8 mouse cellular contexts compared by ENCODE assay signal in genomic region chr9:123851062-123851712, GRCm38 (mm10). TPM values are rescaled to one million over a fixed set of nuclear protein-coding genes. Genes with fewer than 3 reads are reported as not detected.
DNase-seq lines count a peak whose midpoint lies in the region; ATAC-seq lines count a peak whose summit lies in the region.

No protein-coding gene starts in this region.

- peak overlapping the region; percentile 95 for H3K27ac ChIP-seq in limb, embryonic 13.5 days
- H3K27ac ChIP-seq in midbrain, embryonic 13.5 days, result peak overlapping the region; percentile 74
- H3K27ac ChIP-seq in stomach, embryonic 16.5 days (ENCODE audit: low read length), result peak overlapping the region; percentile 97

- H3K4me1 ChIP-seq in limb, embryonic 13.5 days, result peaks cover 12% of the 10 kb centered on the region
- H3K4me1 ChIP-seq in midbrain, embryonic 13.5 days (replicated peaks), result peaks cover 15% of the 10 kb centered on the region
- peaks cover 11% of the 10 kb centered on the region for H3K4me1 ChIP-seq in stomach, embryonic 16.5 days (ENCODE audit: control insufficient read depth, insufficient read depth, low read length)

- no peaks in the 10 kb centered on the region for H3K36me3 ChIP-seq in limb, embryonic 13.5 days
- H3K36me3 ChIP-seq in midbrain, embryonic 13.5 days, result no peaks in the 10 kb centered on the region
- H3K36me3 ChIP-seq in stomach, embryonic 16.5 days (ENCODE audit: control insufficient read depth, insufficient read depth, low read length), result no peaks in the 10 kb centered on the region

- peak overlapping the region; percentile 85 for H3K9ac ChIP-seq in limb, embryonic 13.5 days
- H3K9ac ChIP-seq in midbrain, embryonic 13.5 days (replicated peaks), result peak overlapping the region; percentile 67
- H3K9ac ChIP-seq in stomach, embryonic 16.5 days (ENCODE audit: low read length), result peak overlapping the region; percentile 93

- H3K4me2 ChIP-seq in limb, embryonic 13.5 days (replicated peaks), result peak overlapping the region; percentile 77
- peak overlapping the region; percentile 86 for H3K4me2 ChIP-seq in midbrain, embryonic 13.5 days (replicated peaks)
- peak overlapping the region; percentile 78 for H3K4me2 ChIP-seq in stomach, embryonic 16.5 days (ENCODE audit: low read depth, low read length)

- ATAC-seq in limb, embryonic 13.5 days (ENCODE audit: low FRiP score, low read depth), result peak; percentile 83
- ATAC-seq in midbrain, embryonic 13.5 days, result peak; percentile 90
- peak; percentile 79 for ATAC-seq in stomach, embryonic 16.5 days (ENCODE audit: insufficient read depth, low FRiP score)

- peak overlapping the region; percentile 69 for H3K4me3 ChIP-seq in limb, embryonic 13.5 days
- H3K4me3 ChIP-seq in midbrain, embryonic 13.5 days (replicated peaks), result peak overlapping the region; percentile 72
- H3K4me3 ChIP-seq in stomach, embryonic 16.5 days (replicated peaks; ENCODE audit: low read length), result peak overlapping the region; percentile 88

- peak; percentile 62 for DNase-seq in retina, embryonic 14.5 days (ENCODE audit: low spot score)
- no peak for DNase-seq in retina, postnatal 1 day
- DNase-seq in c-Kit-positive CD71-positive TER-119-positive erythroid progenitor cells, embryonic 14.5 days (ENCODE audit: low spot score), result peak; percentile 57
- DNase-seq in frontal cortex, postnatal 14 days (ENCODE audit: low spot score in 2 of 2), result peak; percentile 36 to 41
- peak; percentile 10 for DNase-seq in hindlimb bud, embryonic 11.5 days (ENCODE audit: extremely low spot score, low read depth, low spot score)

- H3K9me3 ChIP-seq in limb, embryonic 13.5 days, result no peaks in the 10 kb centered on the region
- H3K9me3 ChIP-seq in midbrain, embryonic 13.5 days, result no peaks in the 10 kb centered on the region
- H3K9me3 ChIP-seq in stomach, embryonic 16.5 days (replicated peaks; ENCODE audit: control insufficient read depth, low read length), result no peaks in the 10 kb centered on the region

- H3K27me3 ChIP-seq in limb, embryonic 13.5 days, result no peaks in the 10 kb centered on the region
- no peaks in the 10 kb centered on the region for H3K27me3 ChIP-seq in midbrain, embryonic 13.5 days
- H3K27me3 ChIP-seq in stomach, embryonic 16.5 days (ENCODE audit: control insufficient read depth, insufficient read depth, low read length), result no peaks in the 10 kb centered on the region

- WGBS in limb, embryonic 13.5 days, result under 1% methylated on average over 27 of the region's 27 CpGs
- WGBS in midbrain, embryonic 13.5 days, result under 1% methylated on average over 27 of the region's 27 CpGs
- under 1% methylated on average over 27 of the region's 27 CpGs for WGBS in stomach, embryonic 16.5 days

RNA-seq across cellular contexts. Expression of gene Fyco1, which starts 0.5 kb away (rescaled TPM):
- 16.4 and 16.9 TPM in 2 replicates for polyA plus RNA-seq in limb, embryonic 13.5 days (2015; fragmentation: Nextera tagmentation; extraction: Ambion mirVana)
- 11.1 and 13.3 TPM in 2 replicates for polyA plus RNA-seq in midbrain, embryonic 13.5 days (2015; fragmentation: Nextera tagmentation; extraction: Ambion mirVana)
- 14.7 and 14.8 TPM in 2 replicates for polyA plus RNA-seq in stomach, embryonic 16.5 days (2015; fragmentation: Nextera tagmentation; extraction: Ambion mirVana)

RNA-seq across cellular contexts. Expression of gene Xcr1, which starts 10.6 kb away (rescaled TPM):
- polyA plus RNA-seq in limb, embryonic 13.5 days (2015; fragmentation: Nextera tagmentation; extraction: Ambion mirVana), result not detected in 2 replicates
- polyA plus RNA-seq in midbrain, embryonic 13.5 days (2015; fragmentation: Nextera tagmentation; extraction: Ambion mirVana), result 0.10 and 0.11 TPM in 2 replicates
- not detected in 2 replicates for polyA plus RNA-seq in stomach, embryonic 16.5 days (2015; fragmentation: Nextera tagmentation; extraction: Ambion mirVana)

RNA-seq across cellular contexts. Expression of gene Cxcr6, which starts 44.9 kb away (rescaled TPM):
- polyA plus RNA-seq in limb, embryonic 13.5 days (2015; fragmentation: Nextera tagmentation; extraction: Ambion mirVana), result 0.17 and 0.38 TPM in 2 replicates
- 0.21 and 0.22 TPM in 2 replicates for polyA plus RNA-seq in midbrain, embryonic 13.5 days (2015; fragmentation: Nextera tagmentation; extraction: Ambion mirVana)
- 0.70 and 1.0 TPM in 2 replicates for polyA plus RNA-seq in stomach, embryonic 16.5 days (2015; fragmentation: Nextera tagmentation; extraction: Ambion mirVana)
